Mouse (Mus musculus) heart, postnatal 25 days (tissue): ENCODE measurements around the gene Grtp1. TPM values are rescaled to one million over a fixed set of nuclear protein-coding genes. Genes with fewer than 3 reads are reported as not detected.

Source experiments
- DNase-seq: peaks from one replicate; pipeline ENCODE4 v3.0.0; 2022; ENCODE audit warnings: low spot score
- intact Hi-C: fragments of 180-260 bp; cut with DNase I; formaldehyde crosslinking; loops from one replicate; pipeline ENCODE4 v1.15.1; 2025
- total RNA-seq, 2 experiments: library from RNA; stranded (reverse); gene quantifications; 2 replicates each; pipeline ENCODE4 v1.2.3; 2021

The Grtp1 gene
- total RNA-seq, 2 experiments from 2014 or later = 4.1 to 5.2 TPM

GRCm38 (mm10) chr8:13206290-13206689, 5.9 kb upstream of the Grtp1 start:
- no peak for DNase-seq
- intact Hi-C loops = loop anchor here (5.0 kb wide), 1 partner anchor 74 kb away; no protein-coding TSS in a partner anchor

DNA sequence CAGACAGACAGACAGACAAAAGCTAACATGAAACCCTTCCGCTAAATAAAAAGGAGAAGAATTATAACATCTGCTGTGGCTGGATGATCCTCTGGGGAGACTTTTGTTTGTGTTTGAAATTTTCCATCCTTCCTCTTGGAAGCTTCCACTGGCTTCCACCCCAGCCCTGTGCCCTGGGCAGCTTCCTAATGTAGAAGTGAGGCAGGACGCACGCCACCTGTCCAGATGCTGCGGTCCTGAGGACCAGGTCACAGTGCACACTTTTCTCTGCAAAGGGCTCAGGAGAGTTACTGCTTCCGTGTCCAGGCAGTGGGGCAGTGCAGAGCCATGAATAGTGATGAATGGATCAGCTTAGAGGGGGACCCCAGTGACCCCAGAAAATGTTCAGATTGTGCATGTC, 4.9 kb upstream of the Grtp1 start:
- intact Hi-C loops = loop anchor here (5.0 kb wide), 1 partner anchor 73 kb away; no protein-coding TSS in a partner anchor

GRCm38 (mm10) chr8:13204371-13205140, 4.1 kb upstream of the Grtp1 start:
- intact Hi-C loops = loop anchor here (5.0 kb wide), 1 partner anchor 72 kb away; no protein-coding TSS in a partner anchor

More for the DNA sequence above, 4.9 kb upstream of the Grtp1 start:
- no peak for DNase-seq

GRCm38 (mm10) chr8:13203472-13203871, 3.1 kb upstream of the Grtp1 start:
- DNase-seq = no peak
- intact Hi-C loops = no loop called here

More at GRCm38 (mm10) chr8:13204371-13205140, 4.1 kb upstream of the Grtp1 start:
- no peak for DNase-seq

GRCm38 (mm10) chr8:13202806-13203205, 2.4 kb upstream of the Grtp1 start:
- DNase-seq = no peak
- intact Hi-C loops = no loop called here

DNA sequence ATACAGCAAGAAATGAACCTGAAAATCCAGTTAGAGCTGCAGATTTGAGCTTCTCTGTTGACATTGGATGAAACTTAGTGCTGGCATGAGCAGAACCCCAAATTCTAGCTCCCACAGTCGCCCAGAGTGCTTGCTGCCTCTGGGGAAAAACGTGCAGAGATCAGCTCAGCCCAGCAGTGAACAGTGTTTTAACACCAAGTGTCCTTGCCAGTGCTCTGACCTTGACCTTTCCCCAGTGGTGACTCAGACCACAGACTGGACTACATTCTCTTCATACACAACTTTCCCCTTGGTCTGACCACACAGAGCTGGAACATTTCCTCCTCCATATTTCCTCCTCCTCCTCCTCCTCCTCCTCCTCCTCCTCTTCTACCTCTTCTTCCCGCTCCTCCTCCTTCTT, 1.6 kb upstream of the Grtp1 start:
- DNase-seq = no peak
- intact Hi-C loops = no loop called here

GRCm38 (mm10) chr8:13201013-13201334, 554 bp upstream of the Grtp1 start:
- intact Hi-C loops = no loop called here
- DNase-seq = no peak

DNA sequence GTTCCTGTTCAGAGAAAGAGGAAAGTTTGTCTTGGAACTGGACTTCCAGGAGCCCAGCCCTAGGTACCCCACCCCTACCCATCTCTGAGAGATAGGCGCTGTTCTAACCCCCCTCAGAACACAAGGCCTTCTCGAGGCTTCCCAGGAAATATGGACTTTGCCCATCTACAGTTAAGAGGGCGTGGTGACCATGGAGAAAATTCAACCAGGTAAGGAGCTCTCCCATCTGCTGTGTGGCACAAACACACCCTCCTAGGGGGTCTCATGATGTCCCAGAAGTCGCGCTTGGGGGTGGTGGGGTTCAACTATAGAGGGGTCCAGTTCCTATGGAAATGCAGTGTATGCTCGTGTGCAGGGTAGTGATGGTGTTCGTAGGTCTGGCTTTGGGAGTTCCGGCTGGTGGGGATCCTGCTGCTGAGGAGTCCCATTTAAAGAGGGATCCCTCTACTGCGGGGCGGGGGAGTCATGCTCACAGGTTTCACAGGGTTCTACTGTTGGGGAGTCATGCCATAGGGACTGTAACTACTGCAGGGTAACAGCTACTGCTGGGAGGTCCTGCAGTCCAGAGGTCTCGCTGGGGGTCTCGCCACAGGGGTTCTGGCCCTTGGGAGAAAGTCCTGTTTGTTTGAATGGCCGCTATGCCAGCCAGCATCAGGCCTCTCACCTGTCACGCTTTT, 897 bp downstream of the Grtp1 start:
- DNase-seq = no peak
- intact Hi-C loops = no loop called here

DNA sequence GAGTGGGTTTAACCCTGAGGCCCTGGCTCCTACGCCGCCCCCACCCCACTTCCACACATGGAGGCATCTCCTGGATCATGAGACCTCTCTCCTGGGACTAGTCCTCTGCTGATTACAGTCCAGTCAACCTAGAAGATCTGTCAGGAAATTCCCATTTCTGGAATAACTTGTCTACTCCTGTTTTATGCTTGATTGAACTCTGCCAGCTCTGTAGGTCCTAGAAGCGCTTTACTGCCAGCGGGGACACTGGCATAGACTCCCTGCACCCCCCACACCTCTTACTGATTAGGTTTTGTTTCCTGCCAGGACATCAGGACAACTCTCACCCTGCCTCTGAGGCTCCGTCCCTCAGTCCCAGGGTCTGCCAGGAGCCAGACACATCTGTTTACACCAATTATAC, 2.9 kb downstream of the Grtp1 start:
- no peak for DNase-seq
- intact Hi-C loops = no loop called here

DNA sequence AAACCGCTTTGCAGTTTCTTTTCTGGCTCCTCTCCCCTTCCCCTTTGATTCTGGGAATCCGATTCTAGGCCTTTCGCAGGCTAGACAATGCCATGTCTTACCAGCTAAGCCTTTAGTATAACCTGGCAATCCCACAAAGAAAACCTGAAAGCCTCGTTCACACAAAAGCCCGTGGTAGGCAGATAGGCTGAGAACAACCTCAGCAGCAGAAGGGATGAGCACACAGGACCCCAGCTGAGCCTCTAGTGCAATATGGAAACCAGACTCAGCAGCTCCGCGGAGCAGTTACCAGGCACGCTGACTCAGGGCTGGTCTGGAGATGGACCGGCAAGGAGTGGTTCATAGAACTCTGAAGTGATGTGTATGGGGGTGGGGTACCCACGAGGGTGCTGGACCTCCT, 5.6 kb downstream of the Grtp1 start:
- intact Hi-C loops = no loop called here
- DNase-seq = no peak

- intact Hi-C loops = no loop called here
- no peak for DNase-seq
These were observed 10.2 kb downstream of the Grtp1 start for GRCm38 (mm10) chr8:13190235-13190634.

- no peak for DNase-seq
- intact Hi-C loops = no loop called here
These were observed 11.6 kb downstream of the Grtp1 start for GRCm38 (mm10) chr8:13188857-13189256.

- intact Hi-C loops = no loop called here
- DNase-seq = no peak
These were observed 12.3 kb downstream of the Grtp1 start for GRCm38 (mm10) chr8:13188052-13188555.

DNA sequence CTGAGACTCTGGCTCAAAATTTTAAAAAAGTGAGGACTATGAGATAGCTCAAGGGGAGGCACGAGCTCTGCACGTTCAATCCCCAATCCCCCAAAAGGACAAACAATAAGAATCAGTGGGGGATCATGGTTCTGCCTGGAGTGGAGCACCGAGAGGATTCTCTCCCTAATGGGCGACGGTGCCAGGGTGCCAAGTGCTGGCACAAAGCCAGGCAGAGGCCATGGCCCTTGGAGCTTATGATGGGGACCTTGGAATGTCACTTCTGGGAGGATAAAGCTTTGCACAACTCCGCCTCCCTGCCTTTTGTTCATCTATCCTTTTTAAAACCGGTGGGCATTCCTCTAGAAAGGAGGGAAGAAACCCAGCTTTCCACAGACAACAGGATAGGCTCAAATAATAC, 12.8 kb downstream of the Grtp1 start:
- no peak for DNase-seq
- intact Hi-C loops = no loop called here

- DNase-seq = no peak
These were observed 13.2 kb downstream of the Grtp1 start for GRCm38 (mm10) chr8:13187229-13187628.

DNA sequence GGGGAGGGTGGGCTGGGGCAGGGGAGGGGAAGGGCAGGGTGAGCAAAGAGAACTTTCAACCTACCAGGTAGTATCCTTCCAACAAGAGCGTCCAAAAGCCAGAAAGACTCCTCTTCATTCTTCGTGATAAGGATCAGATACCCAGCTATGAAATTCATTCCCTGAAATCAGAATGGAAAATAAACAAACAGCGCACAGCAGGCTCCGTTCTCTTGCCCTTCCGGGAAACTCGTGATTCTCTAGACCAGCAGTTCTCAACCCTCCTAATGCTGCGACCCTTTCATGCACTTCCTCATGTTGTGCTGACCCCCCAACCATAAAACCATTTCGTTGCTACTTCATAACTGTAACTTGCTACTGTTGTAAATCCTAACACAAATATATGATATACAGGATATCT, 13.6 kb downstream of the Grtp1 start:
- no peak for DNase-seq
- intact Hi-C loops = no loop called here

More at GRCm38 (mm10) chr8:13187229-13187628, 13.2 kb downstream of the Grtp1 start:
- intact Hi-C loops = no loop called here

GRCm38 (mm10) chr8:13181691-13181976, 18.8 kb downstream of the Grtp1 start:
- DNase-seq = no peak
- intact Hi-C loops = no loop called here

GRCm38 (mm10) chr8:13180911-13181690, 19.3 kb downstream of the Grtp1 start:
- intact Hi-C loops = no loop called here
- DNase-seq = no peak

DNA sequence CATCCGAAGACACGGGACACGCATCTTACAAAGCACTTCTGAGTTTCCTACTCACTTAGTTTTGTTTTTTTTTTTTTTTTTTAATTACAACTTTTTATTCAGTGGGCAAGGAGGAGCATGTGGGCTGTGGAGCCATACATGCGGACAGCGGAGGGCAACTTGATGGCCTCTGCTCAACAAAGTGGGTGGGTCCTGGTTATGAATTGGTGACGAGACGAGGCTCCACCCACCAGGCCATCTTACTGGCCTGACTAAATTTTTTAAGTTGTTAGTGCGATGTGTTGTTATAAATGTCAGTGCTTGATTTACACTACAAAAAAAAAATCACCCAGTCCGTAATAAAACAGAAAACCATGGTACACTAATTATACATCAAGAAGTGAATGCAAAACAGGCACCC, 20.0 kb downstream of the Grtp1 start:
- intact Hi-C loops = no loop called here
- no peak for DNase-seq

DNA sequence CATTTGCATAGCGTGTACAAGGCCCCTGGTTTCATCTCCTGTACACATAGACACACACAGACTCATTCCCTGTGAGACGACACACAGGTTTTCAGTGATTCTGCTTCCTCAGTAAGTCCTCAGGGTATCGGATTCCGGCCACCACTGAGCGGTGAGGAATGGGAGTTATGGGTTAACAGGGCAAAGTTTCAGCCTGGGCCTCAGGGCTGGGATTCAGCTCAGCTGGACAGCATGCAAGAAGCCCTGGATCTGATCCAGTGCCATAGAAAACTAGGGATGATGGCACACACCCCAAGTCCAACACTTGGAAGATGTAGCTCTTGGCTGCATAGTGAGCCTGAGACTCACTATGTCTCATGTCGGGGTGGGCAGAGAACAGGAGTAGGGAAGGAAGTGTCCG, 20.5 kb downstream of the Grtp1 start:
- intact Hi-C loops = no loop called here
- DNase-seq = no peak

- DNase-seq = no peak
- intact Hi-C loops = no loop called here
These were observed 20.9 kb downstream of the Grtp1 start for GRCm38 (mm10) chr8:13179482-13179881.
